Mouse (Mus musculus) heart, postnatal 0 days (tissue): ENCODE results near the gene Pnpla5.

Experiments used
- CTCF ChIP-seq: IDR thresholded peaks from 2 replicates; pipeline ENCODE4 v1.5.1; 2016; ENCODE audit warnings: antibody characterized with exemption, control low read depth, low read depth
- EP300 ChIP-seq: IDR thresholded peaks from 2 replicates; pipeline ENCODE4 v1.6.1; 2016; ENCODE audit warnings: antibody characterized with exemption, low read depth

DNA sequence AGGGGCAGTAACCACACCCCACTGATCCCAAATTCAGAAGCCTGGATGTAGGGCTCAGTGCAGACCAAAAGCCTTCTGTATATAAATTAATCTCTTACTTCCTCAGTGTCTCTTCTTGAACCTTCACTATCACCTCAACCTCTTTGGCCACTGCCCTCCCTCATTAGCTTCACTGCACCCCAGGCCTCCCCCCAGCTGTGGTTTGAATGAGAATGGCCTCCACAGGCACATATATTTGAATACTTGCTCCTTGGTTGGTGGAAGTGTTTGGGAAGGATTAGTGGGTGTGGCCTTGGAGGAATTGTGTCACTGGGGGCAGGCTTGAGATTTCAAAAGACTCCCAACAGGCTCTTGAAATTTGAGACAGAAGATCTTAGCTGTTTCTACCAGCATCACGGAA lies 6.5 kb downstream of the Pnpla5 start:
- TF ChIP-seq CTCF (no peak), EP300 (no peak)
